Mouse (Mus musculus): ENCODE results near the gene Spata25.

Spata25 gene

DNA sequence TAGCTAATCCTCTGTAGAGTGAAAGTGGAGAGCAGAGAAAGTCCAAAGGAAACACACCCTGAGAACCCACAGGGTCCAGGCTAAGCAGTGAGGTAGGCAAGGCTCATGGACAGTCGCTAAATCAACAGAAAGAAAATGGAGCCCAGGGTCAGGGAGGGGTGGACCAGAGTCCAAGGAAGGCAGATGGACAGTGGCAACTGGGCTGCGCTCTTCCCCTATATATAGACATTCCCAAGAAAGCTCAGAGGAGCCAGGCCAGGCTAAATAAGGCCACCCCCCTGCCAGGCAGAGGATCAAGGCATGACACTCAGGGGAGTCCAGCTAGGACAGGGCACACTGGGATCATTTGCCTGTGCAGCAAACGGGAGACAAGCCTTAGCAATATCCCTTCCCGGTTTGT is 46.5 kb downstream of the Spata25 start:
- DNase-seq (ENCODE audit: low spot score) = no peak

DNA sequence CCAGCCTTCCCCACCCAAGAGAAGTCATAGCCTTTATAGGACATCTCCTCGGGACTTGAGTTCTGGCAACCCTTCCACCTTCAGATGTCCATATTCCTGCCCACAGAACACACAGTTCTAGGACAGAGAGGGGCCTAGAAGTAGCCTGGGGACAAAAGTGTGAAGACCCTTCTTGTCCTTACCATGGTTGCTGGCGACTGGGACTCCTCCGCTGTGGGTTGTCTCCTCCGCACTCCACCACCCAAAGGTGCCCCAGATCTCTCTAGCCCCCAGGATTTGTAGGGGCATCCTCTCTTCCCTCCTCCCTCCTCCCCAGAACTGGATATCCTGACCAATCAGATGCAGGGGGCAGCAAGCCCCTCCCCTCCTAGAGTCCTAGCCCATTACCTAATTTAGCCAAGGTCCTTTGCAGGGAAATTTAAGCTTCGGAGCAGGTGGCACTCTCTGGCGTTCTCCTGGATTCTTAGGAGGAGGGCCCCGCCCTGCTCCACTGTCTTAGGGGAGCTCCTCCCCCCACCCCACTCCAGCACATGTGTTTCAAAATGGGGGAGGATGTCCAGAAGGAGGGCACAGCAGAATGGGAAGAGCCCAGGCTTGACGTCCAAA is 48.8 kb downstream of the Spata25 start, which contains the start of gene Tnnc2:
Gene Tnnc2 (minus strand): TSS at position 487 of the 606 bp plus-strand sequence.
- DNase-seq (ENCODE audit: low spot score) = no peak

DNA sequence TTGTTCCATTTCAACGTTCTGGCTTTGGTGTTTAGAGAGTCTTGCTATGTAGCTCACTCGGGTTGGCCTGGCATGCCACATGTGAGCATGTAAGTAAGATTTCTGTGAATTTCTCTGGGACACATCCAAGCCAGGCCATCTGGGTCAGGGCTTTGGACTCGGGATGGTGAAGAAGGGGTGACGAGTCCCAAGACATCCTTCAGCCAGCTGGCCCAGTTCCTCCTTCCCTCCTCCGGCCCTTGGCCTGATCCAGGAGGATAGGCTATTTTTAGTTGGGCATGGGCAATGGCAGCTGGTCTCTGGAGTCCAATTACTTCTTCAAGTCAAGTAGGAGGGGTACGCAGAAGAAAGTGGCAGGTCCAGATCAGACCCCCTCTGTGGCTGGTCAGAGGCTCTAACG is 49.5 kb downstream of the Spata25 start:
- no peak for DNase-seq (ENCODE audit: low spot score)

DNA sequence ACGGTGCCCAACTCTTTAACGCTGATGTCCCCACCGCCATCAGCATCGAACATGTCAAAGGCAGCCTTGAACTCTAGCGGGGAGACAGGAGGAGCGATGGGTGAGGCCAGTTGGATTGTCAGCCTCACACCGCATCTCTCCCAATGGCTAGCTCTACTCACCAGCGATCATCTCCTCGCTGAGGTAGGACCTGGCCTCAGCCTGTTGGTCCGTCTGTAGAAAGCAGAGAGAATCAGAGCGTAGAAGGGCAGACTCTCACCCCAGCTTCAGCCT is 50.4 kb downstream of the Spata25 start:
- no peak for DNase-seq (ENCODE audit: low spot score)

GRCm38 (mm10) chr2:164777246-164778014 is 50.9 kb downstream of the Spata25 start:
- DNase-seq (ENCODE audit: low spot score) = no peak

DNA sequence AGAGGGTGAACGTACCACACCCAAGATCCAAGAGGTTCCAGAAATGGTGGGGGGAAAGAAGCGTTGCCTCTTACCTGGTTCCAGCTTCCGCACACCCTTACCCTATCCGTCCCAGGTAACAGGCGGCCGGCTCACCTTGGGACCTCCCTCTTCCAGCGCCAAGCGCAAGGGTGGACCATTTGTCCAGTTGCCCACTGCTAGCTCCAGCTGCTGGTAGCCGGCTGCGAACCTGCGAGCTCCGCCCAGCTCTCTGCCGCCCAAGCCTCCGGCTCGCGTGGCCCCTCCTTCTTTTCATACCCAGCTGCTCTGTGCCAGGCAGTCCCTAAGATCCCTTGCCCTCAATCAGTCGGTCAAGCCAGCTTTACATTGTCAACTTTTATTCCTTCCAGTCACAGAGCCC is 51.5 kb downstream of the Spata25 start:
- DNase-seq (ENCODE audit: low spot score) = no peak

Measured in spleen, adult 12 weeks (tissue).